Mouse (Mus musculus) gastrocnemius, postnatal 36 days (tissue): ENCODE results near the gene Serpinb6c. TPM values are rescaled to one million over a fixed set of nuclear protein-coding genes. Genes with fewer than 3 reads are reported as not detected.

Source experiments
- total RNA-seq, 2 experiments: library from RNA; stranded (reverse); gene quantifications; 2 replicates each; pipeline ENCODE4 v1.2.3; 2021

Serpinb6c gene
- total RNA-seq, 2 experiments from 2014 or later: not detected

Other genes starting within 250 kb of the Serpinb6c start
- gene Serpinb6d, start 244.3 kb downstream of the Serpinb6c start, total RNA-seq: not detected
- gene Serpinb6e, start 62.3 kb downstream of the Serpinb6c start, total RNA-seq: not detected
- 10 to 100 TPM; 14.2 to 16.1 TPM for gene Nqo2, start 59.0 kb upstream of the Serpinb6c start, total RNA-seq
- 1 to 10 TPM; 3.7 to 4.1 TPM for gene Ripk1, start 96.7 kb upstream of the Serpinb6c start, total RNA-seq
- gene Serpinb6a, start 97.1 kb upstream of the Serpinb6c start, total RNA-seq: 100 to 1,000 TPM; 104 to 198 TPM
- 10 to 100 TPM; 21.4 to 25.3 TPM for gene Bphl, start 131.9 kb upstream of the Serpinb6c start, total RNA-seq
- gene Tubb2a, start 172.3 kb upstream of the Serpinb6c start, total RNA-seq: 10 to 100 TPM; 11.4 to 11.5 TPM
- gene Tubb2b, start 224.8 kb upstream of the Serpinb6c start, total RNA-seq: 1 to 10 TPM; 1.6 to 2.1 TPM